Mouse (Mus musculus) forebrain, embryonic 11.5 days (tissue): ENCODE results near the gene Gm20390. TPM values are rescaled to one million over a fixed set of nuclear protein-coding genes. Genes with fewer than 3 reads are reported as not detected.

ENCODE experiments used
- ATAC-seq: fragments of 200-750 bp; cut with Nextera tagmentation; replicated peaks from 2 replicates; pipeline ENCODE4 v1.8.0; 2017; ENCODE audit warnings: moderate TSS enrichment; ENCODE audit not compliant: low FRiP score
- DNase-seq: peaks from one replicate; pipeline ENCODE4 v3.0.0-alpha.2; 2017; ENCODE audit warnings: low spot score
- H3K27ac ChIP-seq: fragments of 300-500 bp; sonication (generic); 2 replicates; pipeline ENCODE4 v1.5.1; 2014; ENCODE audit warnings: low read depth, low read length
- H3K27me3 ChIP-seq: fragments of 300-500 bp; sonication (generic); 2 replicates; pipeline ENCODE4 v1.6.1; 2014; ENCODE audit warnings: mild to moderate bottlenecking, low read length, mixed read lengths; ENCODE audit not compliant: control insufficient read depth, insufficient read depth
- H3K36me3 ChIP-seq: fragments of 300-500 bp; sonication (generic); 2 replicates; pipeline ENCODE4 v1.6.1; 2014; ENCODE audit warnings: mild to moderate bottlenecking, low read length, moderate library complexity, mixed read lengths; ENCODE audit not compliant: control insufficient read depth, insufficient read depth
- H3K4me1 ChIP-seq: fragments of 300-500 bp; sonication (generic); replicated peaks from 2 replicates; pipeline ENCODE4 v1.6.1; 2014; ENCODE audit warnings: low read length, mixed read lengths; ENCODE audit not compliant: control insufficient read depth, insufficient read depth
- H3K4me2 ChIP-seq: fragments of 300-500 bp; sonication (generic); 2 replicates; pipeline ENCODE4 v1.6.1; 2014; ENCODE audit warnings: low read depth, mild to moderate bottlenecking, low read length, moderate library complexity, mixed read lengths; ENCODE audit not compliant: severe bottlenecking
- H3K4me3 ChIP-seq: fragments of 300-500 bp; sonication (generic); 2 replicates; pipeline ENCODE4 v1.5.1; 2014; ENCODE audit warnings: low read depth, low read length
- H3K9ac ChIP-seq: fragments of 300-500 bp; sonication (generic); 2 replicates; pipeline ENCODE4 v1.6.1; 2014; ENCODE audit warnings: low read length
- H3K9me3 ChIP-seq: fragments of 300-500 bp; sonication (generic); 2 replicates; pipeline ENCODE4 v1.6.1; 2016; ENCODE audit warnings: low read length, mixed read lengths; ENCODE audit not compliant: control insufficient read depth
- WGBS: fragments of 180-500 bp; shearing (Covaris S2); extraction: QIAGEN DNeasy Blood & Tissue Kit; methylation state at CpG from one replicate; pipeline ENCODE4 v1.1.7; 2014; 5-methylcytosine and 5-hydroxymethylcytosine counted together
- polyA plus RNA-seq: library from polyadenylated mRNA; unstranded; fragments of >200 nt; fragmentation: Nextera tagmentation; extraction: Ambion mirVana; gene quantifications from 2 replicates; pipeline ENCODE4 v1.2.1, GENCODE M21; 2014

The Gm20390 gene
- polyA plus RNA-seq, 1 experiment from 2014 or later = 371 TPM

DNA sequence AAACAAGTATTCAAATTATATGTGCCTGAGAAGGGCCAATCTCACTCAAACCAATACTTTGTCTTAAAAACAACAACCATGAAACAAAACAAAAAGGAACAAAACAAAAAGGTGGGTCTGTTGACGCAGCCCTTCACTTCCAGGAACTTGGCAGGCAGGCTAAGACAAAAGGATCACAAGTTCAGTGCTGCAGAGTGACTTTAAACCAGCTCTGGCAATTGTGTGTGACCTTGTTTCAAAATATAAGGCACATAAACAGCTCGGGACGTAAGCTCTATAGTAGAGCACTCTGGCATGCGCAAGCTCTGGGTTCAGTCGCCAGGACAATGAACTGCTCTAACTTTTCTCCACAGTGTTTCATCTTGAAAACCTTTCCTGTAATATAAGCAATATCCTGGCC, 4.9 kb upstream of the Gm20390 start:
- 94% methylated on average over 5 of the region's 5 CpGs for WGBS
- DNase-seq = no peak
- ATAC-seq = no peak

DNA sequence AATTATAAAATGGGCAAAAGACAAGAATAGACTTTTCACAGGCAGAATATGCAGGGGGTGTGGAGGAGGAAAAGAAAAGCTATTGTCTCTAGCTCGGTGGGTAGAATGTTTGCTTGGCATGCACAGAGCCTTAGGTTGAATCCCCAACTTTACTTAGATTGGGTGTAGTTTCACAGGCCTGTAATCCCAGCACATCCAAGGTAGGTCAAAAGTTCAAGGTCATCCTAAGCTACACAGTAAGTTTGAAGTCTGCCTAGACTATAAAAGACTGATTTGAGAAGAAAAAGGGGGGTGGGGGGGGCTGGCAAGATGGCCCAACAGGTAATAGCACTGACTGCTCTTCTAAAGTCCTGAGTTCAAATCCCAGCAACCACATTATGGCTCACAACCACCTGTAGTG, 1.7 kb upstream of the Gm20390 start:
- no peak overlapping the region for H3K4me3 ChIP-seq
- peaks cover 3% of the 10 kb centered on the region; the same call in 1 of the 2 replicates for H3K36me3 ChIP-seq
- ATAC-seq = no peak
- 86% methylated on average over 1 of the region's 1 CpGs for whole genome bisulfite sequencing
- H3K9me3 ChIP-seq = no peaks in the 10 kb centered on the region
- no peak overlapping the region for H3K9ac ChIP-seq
- DNase-seq = no peak
- 0 out of 2 replicates have a peak, but pooled peaks cover 2% of the 10 kb centered on the region for H3K4me1 ChIP-seq
- no peaks in the 10 kb centered on the region for H3K27me3 ChIP-seq
- H3K4me2 ChIP-seq = no peak overlapping the region
- H3K27ac ChIP-seq = no peak overlapping the region

More for the DNA sequence above, 4.9 kb upstream of the Gm20390 start:
- no peak overlapping the region for H3K9ac ChIP-seq
- no peak overlapping the region for H3K27ac ChIP-seq
- no peak overlapping the region for H3K4me2 ChIP-seq
- H3K36me3 ChIP-seq = no peaks in the 10 kb centered on the region
- no peak overlapping the region for H3K4me3 ChIP-seq
- 0 out of 2 replicates have a peak, but pooled peaks cover 2% of the 10 kb centered on the region for H3K4me1 ChIP-seq
- no peaks in the 10 kb centered on the region for H3K27me3 ChIP-seq
- no peaks in the 10 kb centered on the region for H3K9me3 ChIP-seq

DNA sequence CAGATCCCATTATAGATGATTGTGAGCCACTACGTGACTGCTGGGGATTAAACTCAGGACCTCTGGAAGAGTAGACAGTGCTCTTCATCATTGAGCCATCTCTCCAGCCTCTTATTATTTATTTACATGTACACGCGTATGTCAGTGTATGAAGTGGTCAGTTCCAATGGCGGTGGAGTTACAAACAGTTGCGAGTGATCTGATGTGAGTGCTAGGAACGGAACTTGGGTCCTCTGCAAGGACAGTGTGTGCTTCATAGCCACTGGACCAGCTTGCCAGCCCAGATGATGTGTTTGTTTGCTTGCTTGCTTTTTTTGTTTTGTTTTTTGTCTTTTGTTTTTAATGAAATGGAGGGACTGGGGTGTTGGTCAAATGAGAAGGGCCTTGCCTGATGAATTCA, 1.1 kb upstream of the Gm20390 start:
- Histone ChIP-seq H3K4me2 (no peak overlapping the region), H3K36me3 (peaks cover 4% of the 10 kb centered on the region; the same call in 1 of the 2 replicates), H3K27ac (no peak overlapping the region), H3K27me3 (no peaks in the 10 kb centered on the region), H3K4me3 (no peak overlapping the region), H3K4me1 (0 out of 2 replicates have a peak, but pooled peaks cover 2% of the 10 kb centered on the region), H3K9ac (peak overlapping the region; percentile 55; the same call in 1 of the 2 replicates), H3K9me3 (no peaks in the 10 kb centered on the region)
- no peak for DNase-seq
- 93% methylated on average over 6 of the region's 6 CpGs for WGBS
- no peak for ATAC-seq

DNA sequence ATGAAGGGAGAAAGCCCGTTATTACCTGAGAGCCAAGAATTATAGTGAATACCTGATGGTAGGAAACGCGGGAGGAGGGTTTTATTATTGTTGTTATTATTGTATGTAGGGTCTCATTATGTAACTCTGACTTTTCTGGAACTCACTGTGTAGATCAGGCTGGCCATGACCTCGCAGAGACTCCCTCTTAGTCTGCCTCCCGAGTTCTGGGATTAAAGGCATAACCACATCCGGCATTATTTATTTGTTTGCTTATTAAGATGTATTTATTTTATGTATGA, 695 bp upstream of the Gm20390 start:
- no peak for DNase-seq
- WGBS = 52% methylated on average over 6 of the region's 6 CpGs
- peak overlapping the region; percentile 37; the same call in 1 of the 2 replicates for H3K27ac ChIP-seq
- peak overlapping the region; percentile 55 for H3K9ac ChIP-seq
- H3K4me2 ChIP-seq = peak overlapping the region; percentile 45; the same call in 1 of the 2 replicates
- no peaks in the 10 kb centered on the region for H3K9me3 ChIP-seq
- H3K4me3 ChIP-seq = peak overlapping the region; percentile 52
- 0 out of 2 replicates have a peak, but pooled peaks cover 2% of the 10 kb centered on the region for H3K4me1 ChIP-seq
- H3K27me3 ChIP-seq = no peaks in the 10 kb centered on the region
- no peak for ATAC-seq
- peaks cover 8% of the 10 kb centered on the region; the same call in 1 of the 2 replicates for H3K36me3 ChIP-seq

DNA sequence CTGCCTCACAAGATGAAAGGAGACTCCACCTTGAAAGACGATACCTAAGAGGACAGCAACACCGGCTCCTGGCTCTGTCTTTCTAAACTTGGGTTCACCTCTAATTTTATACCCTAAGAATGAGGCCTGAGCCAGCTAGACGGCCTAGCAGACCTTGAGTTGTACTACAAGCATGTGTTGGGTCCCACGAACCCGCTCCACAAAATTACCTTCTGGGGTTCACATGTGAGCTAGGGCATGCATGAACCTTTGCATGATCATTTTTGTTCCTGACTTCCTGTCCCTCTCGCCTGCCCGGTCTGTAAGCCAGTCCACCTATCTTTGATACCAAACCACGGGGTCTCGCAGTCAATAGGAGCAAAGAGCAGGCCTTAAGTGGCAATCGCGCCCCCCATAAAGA, 712 bp downstream of the Gm20390 start:
- Histone ChIP-seq H3K4me3 (peak overlapping the region; percentile 52), H3K9me3 (no peaks in the 10 kb centered on the region), H3K4me1 (0 out of 2 replicates have a peak, but pooled peaks cover 2% of the 10 kb centered on the region), H3K9ac (peak overlapping the region; percentile 64), H3K27ac (0 out of 2 replicates have a peak overlapping the region, but pooled peaks have one; percentile 5), H3K27me3 (no peaks in the 10 kb centered on the region), H3K4me2 (peak overlapping the region; percentile 64), H3K36me3 (peaks cover 16% of the 10 kb centered on the region; the same call in 1 of the 2 replicates)
- no peak for ATAC-seq
- no peak for DNase-seq
- 6% methylated on average over 11 of the region's 11 CpGs for WGBS

DNA sequence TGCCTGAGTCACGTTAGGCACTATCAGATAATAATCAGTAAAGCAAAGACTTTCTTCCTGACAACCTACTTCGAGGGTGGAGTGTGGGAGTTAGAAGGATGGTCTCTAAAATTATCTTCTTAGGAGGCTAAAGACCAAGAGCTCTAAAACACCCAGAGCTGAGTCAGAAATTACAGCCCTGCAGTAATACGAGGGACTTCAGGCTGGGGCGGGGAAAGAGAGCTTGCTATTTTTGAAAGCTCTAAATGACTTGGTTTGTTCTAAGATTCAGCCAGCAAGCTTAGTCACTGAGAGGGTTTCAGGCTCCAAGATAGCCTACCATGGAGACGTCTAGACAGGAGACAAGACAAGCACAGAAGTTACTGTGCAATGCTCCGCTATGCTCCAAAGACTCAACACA, 2.7 kb downstream of the Gm20390 start:
- H3K4me1 ChIP-seq = 0 out of 2 replicates have a peak, but pooled peaks cover 2% of the 10 kb centered on the region

DNA sequence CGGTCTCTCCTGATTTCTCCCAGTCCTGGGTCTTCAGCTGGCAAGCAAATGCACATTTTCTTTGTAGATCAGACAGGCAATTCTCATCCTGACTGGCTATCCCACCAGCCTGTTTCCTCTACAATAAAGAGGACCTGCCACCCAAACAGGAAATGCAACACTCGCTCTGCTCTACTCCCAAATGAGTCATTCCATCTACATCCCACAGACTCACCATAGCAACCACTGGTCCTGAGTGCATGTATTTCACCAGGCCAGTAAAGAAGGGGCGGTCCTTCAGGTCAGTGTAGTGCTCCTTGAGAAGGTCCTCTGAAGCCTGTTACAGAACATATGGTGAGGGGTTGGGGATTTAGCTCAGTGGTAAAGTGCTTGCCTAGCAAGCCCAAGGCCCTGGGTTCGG, 5.1 kb downstream of the Gm20390 start:
- H3K4me2 ChIP-seq = no peak overlapping the region
- 83% methylated on average over 4 of the region's 4 CpGs for WGBS
- no peak overlapping the region for H3K4me3 ChIP-seq
- no peak for ATAC-seq
- no peak for DNase-seq
- no peak overlapping the region for H3K27ac ChIP-seq
- H3K9me3 ChIP-seq = no peaks in the 10 kb centered on the region
- H3K4me1 ChIP-seq = no peaks in the 10 kb centered on the region
- H3K9ac ChIP-seq = no peak overlapping the region
- no peaks in the 10 kb centered on the region for H3K27me3 ChIP-seq
- peaks cover 24% of the 10 kb centered on the region; the same call in 1 of the 2 replicates for H3K36me3 ChIP-seq

More for the DNA sequence above, 2.7 kb downstream of the Gm20390 start:
- H3K36me3 ChIP-seq = peaks cover 16% of the 10 kb centered on the region; the same call in 1 of the 2 replicates
- no peak overlapping the region for H3K4me2 ChIP-seq
- no peaks in the 10 kb centered on the region for H3K27me3 ChIP-seq
- DNase-seq = no peak
- H3K9ac ChIP-seq = no peak overlapping the region
- H3K9me3 ChIP-seq = no peaks in the 10 kb centered on the region
- 97% methylated on average over 6 of the region's 6 CpGs for whole genome bisulfite sequencing
- ATAC-seq = no peak
- no peak overlapping the region for H3K27ac ChIP-seq
- no peak overlapping the region for H3K4me3 ChIP-seq

DNA sequence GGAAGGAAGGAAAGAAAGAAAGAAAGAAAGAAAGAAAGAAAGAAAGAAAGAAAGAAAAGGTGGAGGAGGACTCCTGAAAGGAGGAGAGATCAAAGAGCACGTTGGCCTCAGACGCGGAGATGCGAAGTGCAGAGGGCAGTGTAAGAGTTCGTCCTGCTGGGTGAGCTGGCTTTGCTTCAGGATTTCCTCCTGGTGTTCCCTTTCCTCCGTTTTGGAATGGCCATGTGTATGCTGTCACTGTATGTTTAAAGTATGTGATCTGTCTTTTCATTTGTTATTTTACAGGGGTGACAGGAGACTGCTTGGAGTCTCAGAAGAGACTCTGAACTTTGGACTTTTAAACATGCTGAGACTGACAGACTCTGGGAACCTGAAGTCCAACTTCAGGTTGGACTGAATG, 6.6 kb downstream of the Gm20390 start:
- no peak for ATAC-seq
- H3K27ac ChIP-seq = no peak overlapping the region
- no peak overlapping the region for H3K4me2 ChIP-seq
- no peaks in the 10 kb centered on the region; the same call in 1 of the 2 replicates for H3K4me1 ChIP-seq
- H3K9ac ChIP-seq = no peak overlapping the region
- no peak overlapping the region for H3K4me3 ChIP-seq
- H3K36me3 ChIP-seq = peaks cover 24% of the 10 kb centered on the region; the same call in 1 of the 2 replicates
- 93% methylated on average over 6 of the region's 6 CpGs for WGBS
- H3K27me3 ChIP-seq = no peaks in the 10 kb centered on the region
- no peak for DNase-seq
- no peaks in the 10 kb centered on the region for H3K9me3 ChIP-seq

DNA sequence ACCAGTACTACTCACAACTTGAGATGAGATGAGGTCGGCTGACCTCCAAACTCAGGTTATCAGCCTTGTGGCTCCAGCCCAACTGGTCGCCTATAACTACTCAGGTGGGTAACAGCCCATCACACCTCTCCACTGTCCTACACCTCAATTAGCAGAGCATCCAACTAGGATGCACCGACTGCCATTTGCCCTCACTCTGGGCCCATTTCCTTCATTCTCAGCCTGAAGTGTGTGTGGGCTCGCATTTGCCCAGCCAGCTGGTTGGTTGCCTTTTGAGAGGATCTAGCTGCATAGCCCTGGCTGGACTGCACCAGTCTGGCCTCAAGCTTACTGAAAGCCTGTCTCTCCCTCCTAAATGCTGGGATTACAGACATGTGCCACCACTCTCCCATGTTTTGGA, 10.3 kb downstream of the Gm20390 start:
- WGBS = 87% methylated on average over 4 of the region's 4 CpGs

More for the DNA sequence above, 10.3 kb downstream of the Gm20390 start:
- no peaks in the 10 kb centered on the region for H3K9me3 ChIP-seq
- H3K4me1 ChIP-seq = peaks cover 5% of the 10 kb centered on the region; the same call in 1 of the 2 replicates
- no peak overlapping the region for H3K4me3 ChIP-seq
- no peaks in the 10 kb centered on the region for H3K27me3 ChIP-seq
- ATAC-seq = no peak
- no peak overlapping the region for H3K4me2 ChIP-seq
- DNase-seq = no peak
- no peak overlapping the region for H3K27ac ChIP-seq
- H3K36me3 ChIP-seq = peaks cover 10% of the 10 kb centered on the region; the same call in 1 of the 2 replicates
- H3K9ac ChIP-seq = no peak overlapping the region
